Mouse (Mus musculus) liver, postnatal 0 days (tissue): ENCODE results near the gene Ascc2. TPM values are rescaled to one million over a fixed set of nuclear protein-coding genes. Genes with fewer than 3 reads are reported as not detected.

Source experiments
- ATAC-seq: fragments of 200-750 bp; cut with Nextera tagmentation; 2 replicates; pipeline ENCODE4 v1.8.0; 2017; ENCODE audit warnings: mild to moderate bottlenecking, moderate library complexity
- DNase-seq: peaks from one replicate; pipeline ENCODE4 v3.0.0-alpha.2; 2016
- H3K27ac ChIP-seq: fragments of 300-500 bp; sonication (generic); 2 replicates; pipeline ENCODE4 v1.5.1; 2014; ENCODE audit warnings: antibody characterized with exemption, moderate library complexity, mild to moderate bottlenecking, low read depth
- H3K27me3 ChIP-seq: fragments of 300-500 bp; sonication (generic); 2 replicates; pipeline ENCODE4 v1.6.1; 2014; ENCODE audit warnings: low read length, control low read depth, mixed read lengths; ENCODE audit not compliant: insufficient read depth
- H3K36me3 ChIP-seq: fragments of 300-500 bp; sonication (generic); replicated peaks from 2 replicates; pipeline ENCODE4 v1.6.1; 2014; ENCODE audit warnings: mild to moderate bottlenecking, control low read depth, low read length, moderate library complexity, mixed read lengths; ENCODE audit not compliant: insufficient read depth
- H3K4me1 ChIP-seq: fragments of 300-500 bp; sonication (generic); 2 replicates; pipeline ENCODE4 v1.6.1; 2014; ENCODE audit warnings: antibody characterized with exemption, mild to moderate bottlenecking, control low read depth; ENCODE audit not compliant: insufficient read depth
- H3K4me2 ChIP-seq: fragments of 300-500 bp; sonication (generic); 2 replicates; pipeline ENCODE4 v1.6.1; 2014; ENCODE audit warnings: low read depth, mild to moderate bottlenecking, low read length, moderate library complexity, mixed read lengths
- H3K4me3 ChIP-seq: fragments of 300-500 bp; sonication (generic); 2 replicates; pipeline ENCODE4 v1.5.1; 2014; ENCODE audit warnings: low read depth, low read length
- H3K9ac ChIP-seq: fragments of 300-500 bp; sonication (generic); replicated peaks from 2 replicates; pipeline ENCODE4 v1.6.1; 2014; ENCODE audit warnings: mild to moderate bottlenecking, moderate library complexity
- H3K9me3 ChIP-seq: fragments of 300-500 bp; sonication (generic); 2 replicates; pipeline ENCODE4 v1.6.1; 2016; ENCODE audit warnings: mild to moderate bottlenecking, control low read depth, low read length, mixed read lengths
- CTCF ChIP-seq: sonication (generic); IDR thresholded peaks from 2 replicates; pipeline ENCODE4 v1.5.1; 2016; ENCODE audit warnings: antibody characterized with exemption, low read depth
- EP300 ChIP-seq: IDR thresholded peaks from 2 replicates; pipeline ENCODE4 v1.6.1; 2016; ENCODE audit warnings: antibody characterized with exemption, low read depth, mild to moderate bottlenecking
- WGBS: fragments of 180-500 bp; shearing (Covaris S2); extraction: QIAGEN DNeasy Blood & Tissue Kit; methylation state at CpG from one replicate; pipeline ENCODE4 v1.1.7; 2014; ENCODE audit not compliant: insufficient replicate concordance; 5-methylcytosine and 5-hydroxymethylcytosine counted together
- polyA plus RNA-seq: library from polyadenylated mRNA; unstranded; fragments of >200 nt; fragmentation: Nextera tagmentation; extraction: Ambion mirVana; gene quantifications from 2 replicates; pipeline ENCODE4 v1.2.1, GENCODE M21; 2015

Gene Ascc2
- polyA plus RNA-seq, 1 experiment from 2014 or later, result 9.7 TPM

- WGBS, result 87% methylated on average over 8 of the region's 8 CpGs
- no peak for TF ChIP-seq EP300
- TF ChIP-seq CTCF, result no peak
- H3K27me3 ChIP-seq, result no peaks in the 10 kb centered on the region
- H3K9me3 ChIP-seq, result no peaks in the 10 kb centered on the region
- no peak overlapping the region for H3K9ac ChIP-seq
- H3K36me3 ChIP-seq, result peaks cover 4% of the 10 kb centered on the region; the same call in 1 of the 2 replicates
- no peaks in the 10 kb centered on the region for H3K4me1 ChIP-seq
- no peak overlapping the region for H3K4me3 ChIP-seq
- H3K27ac ChIP-seq, result no peak overlapping the region
- no peak for DNase-seq
- no peak overlapping the region for H3K4me2 ChIP-seq
- ATAC-seq, result no peak
Measured at GRCm38 (mm10) chr11:4721728-4722127, 84.2 kb downstream of the Ascc2 start.

GRCm38 (mm10) chr11:4729603-4730002 is 92.1 kb downstream of the Ascc2 start:
- ATAC-seq (no peak), DNase-seq (peak; percentile 48)
- Histone ChIP-seq H3K4me1 (no peaks in the 10 kb centered on the region), H3K4me3 (no peak overlapping the region), H3K9ac (no peak overlapping the region), H3K36me3 (no peaks in the 10 kb centered on the region), H3K27me3 (no peaks in the 10 kb centered on the region), H3K4me2 (no peak overlapping the region), H3K9me3 (no peaks in the 10 kb centered on the region), H3K27ac (no peak overlapping the region)
- 30% methylated on average over 12 of the region's 12 CpGs for WGBS
- TF ChIP-seq CTCF, result no peak
- TF ChIP-seq EP300, result no peak

- ATAC-seq, result no peak
- Histone ChIP-seq H3K36me3 (no peaks in the 10 kb centered on the region), H3K9me3 (no peaks in the 10 kb centered on the region), H3K4me3 (no peak overlapping the region), H3K4me2 (no peak overlapping the region), H3K4me1 (no peaks in the 10 kb centered on the region), H3K27ac (no peak overlapping the region), H3K27me3 (no peaks in the 10 kb centered on the region), H3K9ac (no peak overlapping the region)
- DNase-seq, result no peak
- TF ChIP-seq CTCF (no peak), EP300 (no peak)
- WGBS, result 69% methylated on average over 6 of the region's 6 CpGs
Measured at GRCm38 (mm10) chr11:4730096-4730495, 92.5 kb downstream of the Ascc2 start.

DNA sequence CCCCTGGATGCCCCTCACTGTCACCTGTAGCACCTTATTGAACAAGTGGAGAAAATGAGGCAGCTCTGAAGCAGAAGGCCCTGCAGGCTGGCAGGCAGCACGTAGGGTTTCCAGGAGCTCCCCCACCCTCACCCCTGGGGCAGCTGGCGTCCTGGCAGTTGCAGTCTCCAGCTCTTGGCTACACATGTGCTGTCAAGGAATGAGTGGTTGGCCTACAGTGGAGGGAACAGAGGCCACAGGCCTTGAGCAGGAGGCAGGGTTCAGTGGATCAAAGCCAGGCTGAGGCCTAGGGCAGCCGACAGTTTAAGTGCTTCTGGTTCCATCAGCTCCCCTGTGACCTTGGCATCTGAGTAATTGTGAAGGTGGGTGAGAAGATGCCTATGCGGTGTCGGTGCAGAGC is 93.4 kb downstream of the Ascc2 start:
- Histone ChIP-seq H3K4me3 (no peak overlapping the region), H3K9me3 (no peaks in the 10 kb centered on the region), H3K36me3 (no peaks in the 10 kb centered on the region), H3K4me2 (no peak overlapping the region), H3K9ac (no peak overlapping the region), H3K27me3 (no peaks in the 10 kb centered on the region), H3K27ac (no peak overlapping the region), H3K4me1 (no peaks in the 10 kb centered on the region)
- no peak for TF ChIP-seq EP300
- no peak for TF ChIP-seq CTCF
- WGBS, result 79% methylated on average over 5 of the region's 5 CpGs
- ATAC-seq, result no peak
- DNase-seq, result no peak

- no peak for ATAC-seq
- no peak overlapping the region for H3K4me3 ChIP-seq
- no peaks in the 10 kb centered on the region for H3K4me1 ChIP-seq
- no peaks in the 10 kb centered on the region for H3K9me3 ChIP-seq
- 77% methylated on average over 7 of the region's 7 CpGs for WGBS
- no peak overlapping the region for H3K4me2 ChIP-seq
- H3K9ac ChIP-seq, result no peak overlapping the region
- no peak for DNase-seq
- no peaks in the 10 kb centered on the region for H3K36me3 ChIP-seq
- H3K27ac ChIP-seq, result no peak overlapping the region
- no peaks in the 10 kb centered on the region for H3K27me3 ChIP-seq
- TF ChIP-seq EP300 (no peak), CTCF (no peak)
Measured at GRCm38 (mm10) chr11:4731781-4732180, 94.2 kb downstream of the Ascc2 start.

DNA sequence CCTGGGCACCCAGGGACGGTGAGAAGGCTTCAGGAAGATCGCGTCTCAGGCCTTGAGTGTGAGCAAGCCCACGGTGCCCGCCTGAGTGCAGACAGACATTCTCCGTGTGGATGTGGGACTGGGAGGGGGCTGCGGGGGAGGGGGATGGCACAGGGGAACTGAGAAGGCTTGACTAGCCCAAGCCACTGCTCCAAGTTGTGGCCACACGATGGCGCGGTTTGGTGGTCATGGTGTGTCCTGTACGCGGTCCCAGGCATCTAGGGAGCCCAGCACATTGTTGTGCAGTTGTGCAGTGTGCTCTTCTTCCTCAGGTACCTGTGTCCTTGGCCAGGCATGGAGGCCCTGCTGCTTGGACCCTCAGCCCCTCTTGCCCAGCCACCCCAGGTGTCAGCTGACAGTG is 96.6 kb downstream of the Ascc2 start:
- no peaks in the 10 kb centered on the region for H3K4me1 ChIP-seq
- WGBS, result 40% methylated on average over 12 of the region's 12 CpGs
- no peak overlapping the region for H3K27ac ChIP-seq
- ATAC-seq (no peak), DNase-seq (no peak)
- H3K27me3 ChIP-seq, result no peaks in the 10 kb centered on the region
- H3K9ac ChIP-seq, result no peak overlapping the region
- no peaks in the 10 kb centered on the region for H3K36me3 ChIP-seq
- TF ChIP-seq EP300 (no peak), CTCF (peak; percentile 30; the same call in 1 of the 2 replicates)
- H3K4me2 ChIP-seq, result no peak overlapping the region
- H3K9me3 ChIP-seq, result no peaks in the 10 kb centered on the region
- no peak overlapping the region for H3K4me3 ChIP-seq

Other genes starting within 250 kb of the Ascc2 start
- 0.24 and 0.29 TPM in 2 replicates for gene Hormad2, start 196.6 kb upstream of the Ascc2 start, polyA plus RNA-seq
- gene Mtmr3, start 42.9 kb upstream of the Ascc2 start, polyA plus RNA-seq, result 10.3 and 11.2 TPM in 2 replicates
- gene Gm11032, start 17.7 kb upstream of the Ascc2 start, polyA plus RNA-seq, result not detected in 2 replicates
- 1,070 and 1,167 TPM in 2 replicates for gene Uqcr10, start 66.6 kb downstream of the Ascc2 start, polyA plus RNA-seq
- 18.6 and 19.2 TPM in 2 replicates for gene Zmat5, start 66.9 kb downstream of the Ascc2 start, polyA plus RNA-seq
- 0.06 and 0.07 TPM in 2 replicates for gene Cabp7, start 109.0 kb downstream of the Ascc2 start, polyA plus RNA-seq
- gene Nf2, start 211.8 kb downstream of the Ascc2 start, polyA plus RNA-seq, result 5.8 and 7.9 TPM in 2 replicates
- 135 and 136 TPM in 2 replicates for gene Nipsnap1, start 236.2 kb downstream of the Ascc2 start, polyA plus RNA-seq